Mouse (Mus musculus): ENCODE data around the gene Slc38a11. TPM values are rescaled to one million over a fixed set of nuclear protein-coding genes. Genes with fewer than 3 reads are reported as not detected.

Gene Slc38a11
- total and polyA plus RNA-seq, 3 experiments, result not detected

DNA sequence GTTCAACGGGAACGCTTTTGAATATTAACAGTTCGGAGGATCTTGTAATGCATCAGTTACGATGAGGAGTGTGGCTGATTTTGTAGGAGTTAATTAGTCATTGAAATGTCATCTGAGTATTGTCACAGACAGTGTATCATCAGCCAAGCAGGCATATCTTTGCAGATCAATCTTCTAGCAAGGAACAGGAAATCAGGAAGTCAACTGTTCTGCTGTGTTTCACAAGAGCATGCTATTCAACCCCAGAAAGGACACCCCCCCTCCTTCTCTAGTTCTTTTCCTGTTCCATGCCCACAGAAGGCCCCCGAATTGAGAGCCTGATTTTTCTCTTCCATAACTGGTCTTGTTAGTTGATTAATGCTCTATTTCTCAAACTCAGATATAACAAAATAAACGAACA lies 80.9 kb downstream of the Slc38a11 start:
- H3K4me2 ChIP-seq (ENCODE audit: insufficient read depth, low read depth, poor library complexity, severe bottlenecking), result no peak overlapping the region
- H3K9me3 ChIP-seq (replicated peaks; ENCODE audit: low read length), result no peaks in the 10 kb centered on the region
- no peak overlapping the region for H3K4me3 ChIP-seq (replicated peaks in 1 of 3; ENCODE audit: low read depth in 2 of 3, low read length in 2 of 3, poor library complexity in 1 of 3)
- H3K4me1 ChIP-seq (ENCODE audit: control insufficient read depth in 1 of 2, insufficient read depth in 2 of 2), result peaks cover 10 to 22% of the 10 kb centered on the region in 2 experiments; a peak in 3 of 4 replicates
- H3K79me2 ChIP-seq (replicated peaks; ENCODE audit: control insufficient read depth, extremely low read depth, insufficient read depth, poor library complexity, severe bottlenecking), result no peaks in the 10 kb centered on the region
- no peak for TF ChIP-seq GABPA (IDR thresholded peaks at IDR 0.05; ENCODE audit: insufficient replicate concordance, low read depth, low read length)
- TF ChIP-seq MYC (IDR thresholded peaks at IDR 0.05; ENCODE audit: low read depth, low read length), result no peak
- dilution Hi-C loops (cut with MboI; ENCODE audit: extremely low pct_ligation_motif_present, extremely low pct_unique_long_range_greater_than_20kb, low sequenced_read_pairs) (no loop called here), in situ Hi-C loops (cut with MboI; ENCODE audit: low pct_ligation_motif_present, low pct_unique_long_range_greater_than_20kb, low sequenced_read_pairs) (no loop called here)
- no peak for DNase-seq (ENCODE audit: extremely low read depth)
- H3K9ac ChIP-seq (ENCODE audit: insufficient read depth, low read depth), result no peak overlapping the region
- H3K27me3 ChIP-seq (replicated peaks), result no peaks in the 10 kb centered on the region
- no peak overlapping the region for H3K27ac ChIP-seq (ENCODE audit: insufficient read depth, low read depth)
- H3K36me3 ChIP-seq (replicated peaks in 1 of 2; ENCODE audit: control insufficient read depth in 1 of 2, insufficient read depth in 1 of 2, low read length in 1 of 2), result no peaks in the 10 kb centered on the region

DNA sequence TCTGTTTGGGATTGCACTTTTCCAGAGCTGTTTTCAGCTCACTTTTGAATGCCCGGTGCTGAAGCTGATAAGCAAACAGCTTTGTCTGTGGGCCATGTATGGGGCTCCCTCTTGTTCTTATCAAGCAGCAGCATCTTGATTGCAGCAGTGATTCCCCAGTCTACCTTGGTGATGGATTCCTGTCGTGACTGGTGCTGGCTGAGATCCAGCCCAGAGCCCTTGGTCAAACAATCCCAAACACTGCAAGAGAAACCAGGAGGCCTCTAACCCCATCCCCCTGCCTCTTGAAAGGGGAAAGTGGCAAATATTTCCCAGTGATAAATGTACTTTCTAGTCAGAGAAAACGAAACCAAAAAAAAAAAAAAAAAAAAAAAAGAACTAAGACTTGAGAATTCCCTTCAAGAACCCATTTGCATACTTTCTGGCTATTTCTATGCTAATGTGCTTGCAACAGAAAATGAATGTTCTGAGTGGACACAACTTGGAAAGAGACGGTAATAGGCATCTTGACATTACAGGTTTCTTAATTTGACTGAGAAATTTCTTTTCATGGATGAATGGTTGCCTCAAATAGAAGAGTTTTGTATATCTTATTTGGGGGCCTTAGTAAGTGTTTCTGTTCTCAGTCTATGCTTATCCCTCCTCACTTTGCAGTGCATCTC lies 84.7 kb downstream of the Slc38a11 start:
- peaks cover 8 to 18% of the 10 kb centered on the region in 2 experiments; a peak in 3 of 4 replicates for H3K4me1 ChIP-seq (ENCODE audit: control insufficient read depth in 1 of 2, insufficient read depth in 2 of 2)
- H3K79me2 ChIP-seq (replicated peaks; ENCODE audit: control insufficient read depth, extremely low read depth, insufficient read depth, poor library complexity, severe bottlenecking), result no peaks in the 10 kb centered on the region
- TF ChIP-seq HCFC1 (IDR thresholded peaks at IDR 0.05; ENCODE audit: low read depth, low read length) (no peak), ETS1 (conservative IDR thresholded peaks at IDR 0.05; ENCODE audit: low read depth, low read length) (peak; percentile 81), RAD21 (IDR thresholded peaks at IDR 0.05; ENCODE audit: low read depth, low read length) (no peak), EP300 (IDR thresholded peaks at IDR 0.05; ENCODE audit: low read length) (peak; percentile 78), KAT2A (IDR thresholded peaks at IDR 0.05; ENCODE audit: insufficient replicate concordance, low read length) (no peak), JUN (IDR thresholded peaks at IDR 0.05; ENCODE audit: insufficient read depth, low read depth, low read length) (peak; percentile 58; the same call in 1 of the 2 replicates), IRF4 (IDR thresholded peaks at IDR 0.05; ENCODE audit: low read depth, low read length) (peak; percentile 87), MXI1 (IDR thresholded peaks at IDR 0.05; ENCODE audit: low read depth, low read length) (no peak), ZNF384 (IDR thresholded peaks at IDR 0.05; ENCODE audit: low read depth, low read length) (peak; percentile 99), SIN3A (IDR thresholded peaks at IDR 0.05; ENCODE audit: low read length) (0 out of 2 replicates have a peak, but pooled peaks have one; percentile 55), MEF2A (IDR thresholded peaks at IDR 0.05; ENCODE audit: borderline replicate concordance, low read depth, low read length) (peak; percentile 84), CHD1 (IDR thresholded peaks at IDR 0.05; ENCODE audit: low read depth, low read length) (no peak), ELF1 (IDR thresholded peaks at IDR 0.05; ENCODE audit: low read depth, low read length) (no peak)
- peak overlapping the region; percentile 90 for H3K4me2 ChIP-seq (ENCODE audit: insufficient read depth, low read depth, poor library complexity, severe bottlenecking)
- H3K9ac ChIP-seq (ENCODE audit: insufficient read depth, low read depth), result peak overlapping the region; percentile 9
- DNase-seq (ENCODE audit: extremely low read depth), result peak; percentile 76
- H3K27me3 ChIP-seq (replicated peaks), result no peaks in the 10 kb centered on the region
- no peaks in the 10 kb centered on the region for H3K36me3 ChIP-seq (replicated peaks in 1 of 2; ENCODE audit: control insufficient read depth in 1 of 2, insufficient read depth in 1 of 2, low read length in 1 of 2)
- H3K4me3 ChIP-seq (replicated peaks in 1 of 3; ENCODE audit: low read depth in 2 of 3, low read length in 2 of 3, poor library complexity in 1 of 3), result peak overlapping the region in 2 of 3 experiments; percentile 5 to 28
- no peaks in the 10 kb centered on the region for H3K9me3 ChIP-seq (replicated peaks; ENCODE audit: low read length)
- peak overlapping the region; percentile 44; the same call in 1 of the 2 replicates for H3K27ac ChIP-seq (ENCODE audit: insufficient read depth, low read depth)
- dilution Hi-C loops (cut with MboI; ENCODE audit: extremely low pct_ligation_motif_present, extremely low pct_unique_long_range_greater_than_20kb, low sequenced_read_pairs) (no loop called here), in situ Hi-C loops (cut with MboI; ENCODE audit: low pct_ligation_motif_present, low pct_unique_long_range_greater_than_20kb, low sequenced_read_pairs) (no loop called here)

Measured in CH12.LX (cell line).